Mouse (Mus musculus) limb, embryonic 14.5 days (tissue): Measurements from ENCODE around the gene Wdr70. TPM values are rescaled to one million over a fixed set of nuclear protein-coding genes. Genes with fewer than 3 reads are reported as not detected.

ENCODE experiments used
- ATAC-seq: fragments of 200-750 bp; cut with Nextera tagmentation; 2 replicates; pipeline ENCODE4 v1.8.0; 2017; ENCODE audit warnings: low read depth, moderate number of reproducible peaks, moderate TSS enrichment; ENCODE audit not compliant: low FRiP score
- DNase-seq: peaks from one replicate; pipeline ENCODE4 v3.0.0-alpha.2; 2015; ENCODE audit warnings: low spot score
- H3K27ac ChIP-seq: fragments of 300-500 bp; sonication (generic); replicated peaks from 2 replicates; pipeline ENCODE4 v1.5.1; 2014; ENCODE audit warnings: low read depth, mild to moderate bottlenecking, low read length, moderate library complexity, mixed read lengths
- H3K27me3 ChIP-seq: fragments of 300-500 bp; sonication (generic); 2 replicates; pipeline ENCODE4 v1.6.1; 2014; ENCODE audit warnings: low read length, mixed read lengths; ENCODE audit not compliant: control insufficient read depth, insufficient read depth
- H3K36me3 ChIP-seq: fragments of 300-500 bp; sonication (generic); 2 replicates; pipeline ENCODE4 v1.6.1; 2014; ENCODE audit warnings: mild to moderate bottlenecking, low read length, moderate library complexity, mixed read lengths; ENCODE audit not compliant: control insufficient read depth, insufficient read depth
- H3K4me1 ChIP-seq: fragments of 300-500 bp; sonication (generic); 2 replicates; pipeline ENCODE4 v1.6.1; 2014; ENCODE audit warnings: antibody characterized with exemption, low read length, mixed read lengths; ENCODE audit not compliant: control insufficient read depth, insufficient read depth
- H3K4me2 ChIP-seq: fragments of 300-500 bp; sonication (generic); replicated peaks from 2 replicates; pipeline ENCODE4 v1.6.1; 2014; ENCODE audit warnings: low read depth, mild to moderate bottlenecking, low read length, moderate library complexity; ENCODE audit not compliant: severe bottlenecking
- H3K4me3 ChIP-seq: fragments of 300-500 bp; sonication (generic); replicated peaks from 2 replicates; pipeline ENCODE4 v1.5.1; 2014; ENCODE audit warnings: low read length
- H3K9ac ChIP-seq: fragments of 300-500 bp; sonication (generic); 2 replicates; pipeline ENCODE4 v1.6.1; 2014; ENCODE audit warnings: mild to moderate bottlenecking, low read depth, low read length, moderate library complexity; ENCODE audit not compliant: severe bottlenecking
- H3K9me3 ChIP-seq: fragments of 300-500 bp; sonication (generic); 2 replicates; pipeline ENCODE4 v1.6.1; 2016; ENCODE audit warnings: low read length; ENCODE audit not compliant: control insufficient read depth
- POLR2A ChIP-seq: fragments of 200-500 bp; IDR thresholded peaks from 2 replicates; pipeline ENCODE4 v1.8.0; 2012; ENCODE audit warnings: inconsistent platforms, mild to moderate bottlenecking, moderate library complexity, borderline replicate concordance; ENCODE audit not compliant: insufficient read depth, insufficient read length; ENCODE audit errors: extremely low read depth
- WGBS: fragments of 180-500 bp; shearing (Covaris S2); extraction: QIAGEN DNeasy Blood & Tissue Kit; methylation state at CpG from one replicate; pipeline ENCODE4 v1.1.7; 2014; 5-methylcytosine and 5-hydroxymethylcytosine counted together
- polyA plus RNA-seq, 2 experiments: library from polyadenylated mRNA; depleted of rRNA in 1 of 2; stranded (reverse) in 1 of 2; unstranded in 1 of 2; fragments of >200 nt; fragmentation: Nextera tagmentation in 1 of 2; extraction: Ambion mirVana in 1 of 2; gene quantifications; 2 replicates each; pipeline versions ENCODE4 v1.2.1 to v1.2.3; 2012 to 2014

Gene Wdr70
- polyA plus RNA-seq, 2 experiments: 36.4 to 50.4 TPM

- ATAC-seq (no peak), DNase-seq (no peak)
- Histone ChIP-seq H3K9ac (no peak overlapping the region), H3K4me3 (no peak overlapping the region), H3K27ac (no peak overlapping the region), H3K4me1 (no peaks in the 10 kb centered on the region), H3K36me3 (no peaks in the 10 kb centered on the region), H3K9me3 (no peaks in the 10 kb centered on the region), H3K4me2 (no peak overlapping the region), H3K27me3 (no peaks in the 10 kb centered on the region)
- 84% methylated on average over 6 of the region's 6 CpGs for WGBS
- TF ChIP-seq POLR2A: no peak
Observed at GRCm38 (mm10) chr15:7962786-7963185, 136.2 kb downstream of the Wdr70 start.

- Histone ChIP-seq H3K27ac (no peak overlapping the region), H3K36me3 (no peaks in the 10 kb centered on the region), H3K27me3 (no peaks in the 10 kb centered on the region), H3K9me3 (no peaks in the 10 kb centered on the region), H3K4me1 (no peaks in the 10 kb centered on the region), H3K4me3 (no peak overlapping the region), H3K9ac (no peak overlapping the region), H3K4me2 (no peak overlapping the region)
- WGBS: 54% methylated on average over 2 of the region's 2 CpGs
- TF ChIP-seq POLR2A: no peak
- DNase-seq (no peak), ATAC-seq (no peak)
Observed at GRCm38 (mm10) chr15:7961489-7961888, 137.5 kb downstream of the Wdr70 start.

DNA sequence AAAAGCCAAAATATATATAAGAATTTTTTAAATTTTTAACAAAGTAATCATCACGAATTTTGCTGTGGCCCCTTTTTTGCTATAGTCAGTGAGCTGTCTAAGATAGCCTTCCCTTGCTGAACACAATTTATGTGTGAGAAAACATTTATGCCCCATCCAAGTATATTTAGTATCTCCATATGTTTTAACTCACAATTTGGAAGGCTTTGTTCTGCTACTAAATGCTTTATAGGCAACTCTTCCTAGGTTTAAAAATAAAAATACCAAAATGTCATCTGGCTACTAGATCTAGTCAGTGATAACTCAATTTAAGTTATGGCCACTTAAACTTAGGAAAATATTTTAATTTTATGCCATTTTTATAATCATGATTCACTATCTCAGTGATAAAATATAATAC is 142.1 kb downstream of the Wdr70 start:
- Histone ChIP-seq H3K9me3 (no peaks in the 10 kb centered on the region), H3K27ac (no peak overlapping the region), H3K4me3 (no peak overlapping the region), H3K4me2 (no peak overlapping the region), H3K4me1 (no peaks in the 10 kb centered on the region), H3K27me3 (no peaks in the 10 kb centered on the region), H3K36me3 (no peaks in the 10 kb centered on the region), H3K9ac (no peak overlapping the region)
- DNase-seq: no peak
- 65% methylated on average over 1 of the region's 1 CpGs for WGBS
- TF ChIP-seq POLR2A: no peak
- no peak for ATAC-seq

- no peaks in the 10 kb centered on the region for H3K9me3 ChIP-seq
- WGBS: 89% methylated on average over 7 of the region's 7 CpGs
- H3K9ac ChIP-seq: no peak overlapping the region
- TF ChIP-seq POLR2A: no peak
- H3K4me3 ChIP-seq: no peak overlapping the region
- H3K27ac ChIP-seq: no peak overlapping the region
- H3K4me1 ChIP-seq: no peaks in the 10 kb centered on the region
- DNase-seq: no peak
- ATAC-seq: no peak
- H3K4me2 ChIP-seq: no peak overlapping the region
- no peaks in the 10 kb centered on the region for H3K27me3 ChIP-seq
- no peaks in the 10 kb centered on the region for H3K36me3 ChIP-seq
Observed at GRCm38 (mm10) chr15:7950561-7950960, 148.4 kb downstream of the Wdr70 start.

- ATAC-seq: no peak
- H3K4me3 ChIP-seq: no peak overlapping the region
- WGBS: 32% methylated on average over 3 of the region's 3 CpGs
Observed at GRCm38 (mm10) chr15:7941690-7942089, 157.3 kb downstream of the Wdr70 start.

More at GRCm38 (mm10) chr15:7941690-7942089, 157.3 kb downstream of the Wdr70 start:
- no peaks in the 10 kb centered on the region for H3K9me3 ChIP-seq
- no peak overlapping the region for H3K9ac ChIP-seq
- H3K4me2 ChIP-seq: no peak overlapping the region
- TF ChIP-seq POLR2A: no peak
- no peaks in the 10 kb centered on the region for H3K36me3 ChIP-seq
- no peak overlapping the region for H3K27ac ChIP-seq
- no peak for DNase-seq
- no peaks in the 10 kb centered on the region for H3K4me1 ChIP-seq
- H3K27me3 ChIP-seq: no peaks in the 10 kb centered on the region
